Mouse (Mus musculus) testis, adult 2 months (tissue): ENCODE measurements at regions not wholly inside any gene's neighbourhood (a gene's known extent, or its start where the extent isn't known, plus 50 kb on each side); places are given as distances from the start of the nearest gene placed in this dataset.

Experiments used
- H3K27ac ChIP-seq: fragments of 200-500 bp; 2 replicates; pipeline ENCODE4 v1.5.1; 2012; ENCODE audit warnings: low read depth, low read length; ENCODE audit not compliant: control insufficient read depth, insufficient read depth
- H3K27me3 ChIP-seq: fragments of 200-500 bp; 2 replicates; pipeline ENCODE4 v1.6.1; 2012; ENCODE audit warnings: mild to moderate bottlenecking, low read length, moderate library complexity; ENCODE audit not compliant: control insufficient read depth, insufficient read depth
- H3K36me3 ChIP-seq: fragments of 200-500 bp; 2 replicates; pipeline ENCODE4 v1.6.1; 2012; ENCODE audit warnings: mild to moderate bottlenecking, low read length; ENCODE audit not compliant: control insufficient read depth, insufficient read depth
- H3K4me1 ChIP-seq: fragments of 200-500 bp; 2 replicates; pipeline ENCODE4 v1.6.1; 2012; ENCODE audit warnings: low read length; ENCODE audit not compliant: control insufficient read depth, insufficient read depth
- H3K4me3 ChIP-seq: fragments of 200-500 bp; 2 replicates; pipeline ENCODE4 v1.5.1; 2012; ENCODE audit warnings: low read depth, mild to moderate bottlenecking, low read length, moderate library complexity, mixed read lengths; ENCODE audit not compliant: control insufficient read depth
- CTCF ChIP-seq: fragments of 200-500 bp; IDR thresholded peaks from 2 replicates; pipeline ENCODE4 v1.5.1; 2012; ENCODE audit warnings: low read depth, mild to moderate bottlenecking, inconsistent platforms, low read length, moderate library complexity; ENCODE audit not compliant: control insufficient read depth, insufficient read depth, insufficient replicate concordance
- POLR2A ChIP-seq: fragments of 200-500 bp; IDR thresholded peaks from 2 replicates; pipeline ENCODE4 v1.6.1; 2012; ENCODE audit warnings: low read depth, mild to moderate bottlenecking, inconsistent platforms, low read length, moderate library complexity; ENCODE audit not compliant: control insufficient read depth

DNA sequence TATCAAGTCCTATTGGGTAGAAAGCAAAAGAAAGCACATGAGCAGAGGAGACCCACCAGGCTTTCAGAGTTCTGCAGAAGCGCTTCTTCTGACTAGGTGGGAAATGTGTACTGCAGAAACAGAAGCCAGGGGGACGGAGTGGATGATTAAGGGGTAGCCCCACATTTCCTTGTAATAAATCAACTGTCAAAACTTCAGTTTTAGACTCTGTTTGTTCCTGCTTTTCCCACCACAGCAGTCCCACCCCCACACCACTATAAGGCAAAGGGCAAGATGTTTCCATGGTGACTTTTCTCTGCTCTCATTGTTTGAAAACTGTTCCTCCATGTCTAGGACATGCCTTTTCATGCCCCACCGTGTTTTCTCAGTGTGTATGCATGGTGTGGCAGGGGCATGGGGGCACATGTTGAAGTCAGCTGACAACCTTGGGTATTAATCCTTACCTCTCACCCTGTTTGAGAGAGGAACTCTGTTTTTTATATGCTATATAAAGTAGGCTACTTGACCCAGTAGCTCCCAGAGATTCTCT, 202.8 kb upstream of the Nr4a3 start:
- H3K27ac ChIP-seq = no peak overlapping the region
- TF ChIP-seq CTCF = no peak
- no peak for TF ChIP-seq POLR2A
- no peaks in the 10 kb centered on the region for H3K27me3 ChIP-seq
- H3K4me1 ChIP-seq = no peaks in the 10 kb centered on the region
- no peaks in the 10 kb centered on the region for H3K36me3 ChIP-seq
- no peak overlapping the region for H3K4me3 ChIP-seq

DNA sequence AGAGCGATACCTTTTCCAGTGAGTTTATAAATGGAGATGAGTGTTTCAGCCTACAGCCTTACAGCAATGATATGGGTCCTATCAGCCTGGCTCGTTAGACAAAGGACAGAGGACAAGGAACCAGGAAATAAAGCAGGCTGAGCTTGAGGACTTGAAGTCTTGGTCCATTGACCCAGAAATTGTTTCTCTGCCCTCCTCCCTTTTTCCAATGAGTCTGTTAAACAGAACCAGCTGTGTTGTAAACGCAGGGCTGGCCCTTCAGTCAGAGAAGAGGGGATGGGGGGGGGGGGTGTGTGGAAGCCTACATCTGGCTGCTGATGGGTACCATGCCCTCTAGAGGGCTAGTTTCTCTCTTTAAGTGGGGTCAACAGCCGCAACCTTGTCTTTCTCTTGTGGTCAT, 199.7 kb upstream of the Nr4a3 start:
- no peaks in the 10 kb centered on the region for H3K36me3 ChIP-seq
- no peak overlapping the region for H3K27ac ChIP-seq
- no peaks in the 10 kb centered on the region for H3K4me1 ChIP-seq
- no peak overlapping the region for H3K4me3 ChIP-seq
- TF ChIP-seq CTCF = no peak
- TF ChIP-seq POLR2A = no peak
- no peaks in the 10 kb centered on the region for H3K27me3 ChIP-seq

DNA sequence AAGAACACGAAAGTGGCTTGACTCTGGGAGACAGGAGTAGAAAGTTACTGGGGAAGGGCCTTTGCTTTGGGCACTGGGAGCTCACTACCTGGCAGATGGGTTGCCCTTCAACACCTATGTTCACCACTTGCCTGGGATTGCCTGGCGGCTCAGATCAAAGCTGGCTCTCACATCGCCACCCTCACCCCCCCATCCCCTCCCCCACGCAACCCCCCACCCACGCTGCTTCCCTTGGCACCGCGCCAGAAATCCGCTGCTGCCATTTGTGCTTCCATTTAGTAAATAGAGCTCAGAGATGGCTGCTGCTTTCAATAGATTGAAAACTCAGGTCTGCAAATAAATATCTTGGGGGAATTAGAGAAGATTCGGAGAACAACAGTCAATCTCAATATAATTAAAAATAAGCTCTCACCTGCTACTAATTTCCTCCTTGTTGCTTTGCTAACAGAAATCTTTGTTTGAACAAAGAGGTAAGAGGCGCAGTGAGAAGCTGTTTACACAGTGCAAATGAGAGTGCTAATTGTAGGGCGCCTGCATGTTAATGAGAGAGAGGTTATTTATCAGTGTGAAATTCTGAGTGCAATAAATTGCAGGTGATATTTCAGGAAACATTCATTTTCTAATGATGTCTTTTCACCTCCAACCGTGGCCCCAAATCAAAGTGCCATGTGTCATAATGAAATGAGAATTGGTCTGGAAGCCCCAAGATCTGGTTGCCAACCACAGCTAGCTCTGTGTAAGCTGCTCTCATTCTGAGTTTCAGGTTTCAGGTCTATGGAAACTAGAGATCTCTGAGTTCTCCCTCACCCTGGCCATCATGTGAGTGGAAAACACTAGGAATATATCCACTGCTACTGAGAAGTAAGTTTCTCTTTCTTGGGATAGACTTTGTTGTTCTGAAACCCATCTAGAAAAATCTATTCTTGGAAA, 198.3 kb upstream of the Nr4a3 start:
- TF ChIP-seq POLR2A (no peak), CTCF (no peak)
- H3K4me1 ChIP-seq = no peaks in the 10 kb centered on the region
- H3K4me3 ChIP-seq = no peak overlapping the region; the same call in 1 of the 2 replicates
- no peak overlapping the region for H3K27ac ChIP-seq
- H3K36me3 ChIP-seq = no peaks in the 10 kb centered on the region
- H3K27me3 ChIP-seq = no peaks in the 10 kb centered on the region

DNA sequence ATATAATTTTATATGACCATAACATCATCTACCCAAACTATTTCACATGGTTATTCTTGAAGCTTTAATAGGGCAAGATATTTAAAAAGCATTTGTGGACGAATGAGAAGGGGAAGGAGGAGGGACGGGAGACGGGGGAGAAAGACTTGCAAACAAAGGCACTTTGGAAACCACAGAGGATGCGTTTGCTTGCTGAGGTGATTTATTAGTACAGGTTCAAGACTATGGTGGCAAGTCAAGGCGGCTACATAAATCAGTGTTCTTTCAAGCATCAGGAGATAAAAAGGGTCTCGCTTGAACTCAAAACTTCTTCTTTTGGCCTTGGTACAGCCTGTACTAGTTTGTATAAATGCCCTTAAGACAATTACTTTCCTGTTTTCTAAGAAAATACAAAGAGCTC, 183.8 kb upstream of the Nr4a3 start:
- TF ChIP-seq POLR2A (no peak), CTCF (no peak)
- Histone ChIP-seq H3K4me1 (no peaks in the 10 kb centered on the region), H3K27ac (no peak overlapping the region), H3K36me3 (no peaks in the 10 kb centered on the region), H3K4me3 (no peak overlapping the region), H3K27me3 (no peaks in the 10 kb centered on the region)

DNA sequence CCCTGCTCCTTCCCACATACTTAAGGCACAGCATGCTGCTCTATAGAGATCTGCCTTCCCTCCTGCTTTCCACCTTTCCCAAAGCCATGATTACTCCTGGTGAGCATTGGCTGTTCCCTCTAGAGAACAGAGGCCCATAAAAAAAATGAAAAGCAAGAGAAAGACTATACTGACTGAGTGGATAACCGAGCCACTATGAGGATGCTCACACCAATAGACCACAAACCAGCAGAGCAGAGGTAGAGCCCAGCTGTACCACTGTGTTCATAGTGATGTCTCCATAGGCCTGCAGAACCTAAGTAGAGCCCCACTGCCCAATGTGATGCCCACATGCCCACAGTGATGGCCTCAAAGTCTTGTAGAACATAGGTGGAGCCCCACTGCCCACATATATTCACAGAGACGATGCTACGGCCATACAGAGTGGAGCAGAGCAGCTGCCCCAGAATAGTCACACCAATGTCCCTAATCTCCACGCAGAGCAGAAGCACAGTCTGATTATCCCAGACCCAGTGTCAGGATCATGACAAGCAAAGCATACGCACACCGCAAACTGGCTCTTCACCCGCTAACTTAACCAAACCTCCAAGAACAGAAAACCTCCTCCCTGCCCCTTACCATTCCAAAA, 174.8 kb upstream of the Nr4a3 start:
- H3K27me3 ChIP-seq = no peaks in the 10 kb centered on the region
- H3K4me1 ChIP-seq = no peaks in the 10 kb centered on the region
- H3K36me3 ChIP-seq = no peaks in the 10 kb centered on the region
- H3K4me3 ChIP-seq = no peak overlapping the region
- no peak overlapping the region for H3K27ac ChIP-seq
- no peak for TF ChIP-seq CTCF
- no peak for TF ChIP-seq POLR2A

DNA sequence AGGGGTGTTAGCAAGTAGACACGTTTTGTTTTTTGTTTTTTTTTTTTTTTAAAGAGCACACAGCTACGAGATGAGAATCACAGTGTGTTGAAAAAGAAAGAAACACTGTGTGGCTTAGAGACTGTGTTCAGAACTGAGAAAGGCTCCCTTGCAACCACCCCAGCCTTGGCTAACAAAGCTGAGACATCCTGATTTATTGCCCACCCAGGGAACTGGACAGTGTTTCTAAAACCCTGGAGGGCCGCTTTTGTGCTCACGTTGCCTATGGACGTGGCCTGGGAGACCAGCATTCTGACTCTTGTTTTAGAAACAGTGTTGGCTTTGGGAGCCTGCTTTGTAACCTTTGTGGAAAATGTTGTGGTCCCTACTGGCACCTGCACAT, 174.3 kb upstream of the Nr4a3 start:
- TF ChIP-seq POLR2A = no peak
- TF ChIP-seq CTCF = no peak
- Histone ChIP-seq H3K4me3 (no peak overlapping the region), H3K27me3 (no peaks in the 10 kb centered on the region), H3K36me3 (no peaks in the 10 kb centered on the region), H3K4me1 (no peaks in the 10 kb centered on the region), H3K27ac (no peak overlapping the region)

DNA sequence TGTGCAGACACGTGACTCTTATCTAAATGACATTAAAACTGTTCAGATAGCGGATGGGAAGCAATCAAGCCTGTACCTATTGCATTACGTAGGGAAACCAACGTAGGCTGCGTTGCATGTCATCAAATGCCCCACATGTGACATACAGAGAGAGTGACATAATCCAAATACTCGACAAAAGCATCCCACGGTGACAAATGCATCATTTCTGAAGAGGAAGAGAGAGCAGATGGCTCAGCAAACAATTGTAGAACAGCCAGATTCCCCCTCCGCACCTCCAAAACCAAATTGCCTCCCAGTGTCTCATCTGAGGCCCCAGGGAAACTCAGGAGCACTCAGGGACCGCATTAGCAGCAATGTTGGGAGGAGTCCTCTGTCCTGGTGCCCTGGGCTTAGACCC, 163.4 kb upstream of the Nr4a3 start:
- no peak overlapping the region for H3K4me3 ChIP-seq
- H3K4me1 ChIP-seq = no peaks in the 10 kb centered on the region
- no peaks in the 10 kb centered on the region for H3K36me3 ChIP-seq
- TF ChIP-seq POLR2A (no peak), CTCF (no peak)
- H3K27ac ChIP-seq = no peak overlapping the region
- no peaks in the 10 kb centered on the region for H3K27me3 ChIP-seq
